Mouse (Mus musculus) forebrain, embryonic 11.5 days (tissue): ENCODE measurements at regions not wholly inside any gene's neighbourhood (a gene's known extent, or its start where the extent isn't known, plus 50 kb on each side); places are given as distances from the start of the nearest gene placed in this dataset.
A peak's percentile ranks its signal among the peaks of the same experiment; 100 is the strongest.

ENCODE experiments used
- ATAC-seq: fragments of 200-750 bp; cut with Nextera tagmentation; replicated peaks from 2 replicates; pipeline ENCODE4 v1.8.0; 2017; ENCODE audit warnings: moderate TSS enrichment; ENCODE audit not compliant: low FRiP score
- DNase-seq: peaks from one replicate; pipeline ENCODE4 v3.0.0-alpha.2; 2017; ENCODE audit warnings: low spot score
- H3K27ac ChIP-seq: fragments of 300-500 bp; sonication (generic); 2 replicates; pipeline ENCODE4 v1.5.1; 2014; ENCODE audit warnings: low read depth, low read length
- H3K27me3 ChIP-seq: fragments of 300-500 bp; sonication (generic); 2 replicates; pipeline ENCODE4 v1.6.1; 2014; ENCODE audit warnings: mild to moderate bottlenecking, low read length, mixed read lengths; ENCODE audit not compliant: control insufficient read depth, insufficient read depth
- H3K36me3 ChIP-seq: fragments of 300-500 bp; sonication (generic); 2 replicates; pipeline ENCODE4 v1.6.1; 2014; ENCODE audit warnings: mild to moderate bottlenecking, low read length, moderate library complexity, mixed read lengths; ENCODE audit not compliant: control insufficient read depth, insufficient read depth
- H3K4me1 ChIP-seq: fragments of 300-500 bp; sonication (generic); replicated peaks from 2 replicates; pipeline ENCODE4 v1.6.1; 2014; ENCODE audit warnings: low read length, mixed read lengths; ENCODE audit not compliant: control insufficient read depth, insufficient read depth
- H3K4me2 ChIP-seq: fragments of 300-500 bp; sonication (generic); 2 replicates; pipeline ENCODE4 v1.6.1; 2014; ENCODE audit warnings: low read depth, mild to moderate bottlenecking, low read length, moderate library complexity, mixed read lengths; ENCODE audit not compliant: severe bottlenecking
- H3K4me3 ChIP-seq: fragments of 300-500 bp; sonication (generic); 2 replicates; pipeline ENCODE4 v1.5.1; 2014; ENCODE audit warnings: low read depth, low read length
- H3K9ac ChIP-seq: fragments of 300-500 bp; sonication (generic); 2 replicates; pipeline ENCODE4 v1.6.1; 2014; ENCODE audit warnings: low read length
- H3K9me3 ChIP-seq: fragments of 300-500 bp; sonication (generic); 2 replicates; pipeline ENCODE4 v1.6.1; 2016; ENCODE audit warnings: low read length, mixed read lengths; ENCODE audit not compliant: control insufficient read depth
- WGBS: fragments of 180-500 bp; shearing (Covaris S2); extraction: QIAGEN DNeasy Blood & Tissue Kit; methylation state at CpG from one replicate; pipeline ENCODE4 v1.1.7; 2014; 5-methylcytosine and 5-hydroxymethylcytosine counted together

GRCm38 (mm10) chr4:56224542-56224941 is 515.3 kb upstream of the Gm26657 start:
- WGBS: 54% methylated on average over 3 of the region's 3 CpGs
- ATAC-seq: no peak
- DNase-seq: no peak
- Histone ChIP-seq H3K4me3 (no peak overlapping the region), H3K4me1 (no peaks in the 10 kb centered on the region; the same call in 1 of the 2 replicates), H3K27ac (no peak overlapping the region), H3K4me2 (no peak overlapping the region), H3K36me3 (no peaks in the 10 kb centered on the region), H3K9ac (no peak overlapping the region), H3K27me3 (no peaks in the 10 kb centered on the region), H3K9me3 (no peaks in the 10 kb centered on the region)

GRCm38 (mm10) chr4:56222023-56222776 is 517.7 kb upstream of the Gm26657 start:
- Histone ChIP-seq H3K27ac (no peak overlapping the region), H3K9me3 (no peaks in the 10 kb centered on the region), H3K27me3 (no peaks in the 10 kb centered on the region), H3K9ac (no peak overlapping the region), H3K4me2 (no peak overlapping the region), H3K4me3 (no peak overlapping the region), H3K36me3 (no peaks in the 10 kb centered on the region), H3K4me1 (no peaks in the 10 kb centered on the region; the same call in 1 of the 2 replicates)
- 50% methylated on average over 8 of the region's 8 CpGs for WGBS
- DNase-seq: peak; percentile 50
- ATAC-seq: 0 out of 2 replicates have a peak, but pooled peaks have one; percentile 30

DNA sequence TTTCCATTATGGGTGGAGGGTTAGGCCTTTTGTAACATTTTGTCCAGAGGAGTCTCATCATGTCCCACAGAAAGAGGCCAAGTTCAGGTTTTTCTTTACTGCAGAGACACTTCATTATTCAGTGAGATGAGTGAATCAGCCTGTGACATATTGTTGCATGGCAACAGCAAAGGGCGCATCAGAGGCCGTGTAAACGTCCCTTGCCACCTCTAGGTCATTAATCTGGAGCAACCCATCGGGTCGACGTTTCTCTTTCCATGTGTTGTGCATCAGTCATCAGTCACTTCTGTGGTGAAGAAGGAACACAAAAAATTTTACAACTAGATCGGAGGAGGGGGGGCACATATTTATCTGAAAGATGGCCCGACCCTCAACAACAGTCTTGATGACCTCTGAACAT is 519.3 kb upstream of the Gm26657 start:
- no peaks in the 10 kb centered on the region for H3K27me3 ChIP-seq
- ATAC-seq (no peak), DNase-seq (no peak)
- H3K4me3 ChIP-seq: no peak overlapping the region
- no peak overlapping the region for H3K9ac ChIP-seq
- no peak overlapping the region for H3K27ac ChIP-seq
- H3K9me3 ChIP-seq: no peaks in the 10 kb centered on the region
- no peaks in the 10 kb centered on the region for H3K36me3 ChIP-seq
- WGBS: 72% methylated on average over 8 of the region's 8 CpGs
- no peaks in the 10 kb centered on the region; the same call in 1 of the 2 replicates for H3K4me1 ChIP-seq
- no peak overlapping the region for H3K4me2 ChIP-seq

DNA sequence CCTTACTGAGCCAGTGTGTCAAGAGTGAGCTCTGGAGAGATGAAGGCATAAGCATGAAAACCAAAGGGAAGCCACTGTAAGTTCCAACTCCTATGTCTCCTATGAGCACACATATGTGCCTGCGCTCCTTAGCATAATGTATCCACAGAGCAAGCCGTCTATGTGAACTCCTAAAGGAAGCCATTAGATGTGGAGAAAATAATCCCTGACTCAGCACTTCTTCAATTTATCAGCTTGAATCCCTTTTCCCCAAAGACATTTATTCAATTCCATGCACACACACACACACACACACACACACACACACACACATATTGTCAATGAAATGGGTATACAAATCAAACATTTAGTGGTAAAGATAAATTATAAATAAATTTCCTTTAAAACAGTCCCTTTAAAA is 530.4 kb upstream of the Gm26657 start:
- no peak overlapping the region for H3K9ac ChIP-seq
- no peaks in the 10 kb centered on the region for H3K27me3 ChIP-seq
- no peak overlapping the region for H3K27ac ChIP-seq
- no peak for DNase-seq
- no peak overlapping the region for H3K4me3 ChIP-seq
- WGBS: 96% methylated on average over 2 of the region's 2 CpGs
- no peaks in the 10 kb centered on the region for H3K9me3 ChIP-seq
- no peaks in the 10 kb centered on the region for H3K36me3 ChIP-seq
- no peak for ATAC-seq
- no peak overlapping the region for H3K4me2 ChIP-seq
- no peaks in the 10 kb centered on the region for H3K4me1 ChIP-seq

- Histone ChIP-seq H3K9ac (no peak overlapping the region), H3K27me3 (no peaks in the 10 kb centered on the region), H3K4me1 (no peaks in the 10 kb centered on the region), H3K4me2 (no peak overlapping the region), H3K4me3 (no peak overlapping the region), H3K9me3 (no peaks in the 10 kb centered on the region; the same call in 1 of the 2 replicates), H3K27ac (no peak overlapping the region), H3K36me3 (no peaks in the 10 kb centered on the region)
- ATAC-seq (no peak), DNase-seq (no peak)
- WGBS: 87% methylated on average over 5 of the region's 5 CpGs
Measured at GRCm38 (mm10) chr4:56207726-56208125, 532.1 kb upstream of the Gm26657 start.

GRCm38 (mm10) chr4:56205069-56205468 is 534.8 kb upstream of the Gm26657 start:
- H3K36me3 ChIP-seq: no peaks in the 10 kb centered on the region
- H3K27ac ChIP-seq: no peak overlapping the region
- H3K27me3 ChIP-seq: no peaks in the 10 kb centered on the region
- 73% methylated on average over 1 of the region's 1 CpGs for WGBS
- H3K9ac ChIP-seq: no peak overlapping the region
- no peaks in the 10 kb centered on the region; the same call in 1 of the 2 replicates for H3K9me3 ChIP-seq
- H3K4me1 ChIP-seq: no peaks in the 10 kb centered on the region
- H3K4me3 ChIP-seq: no peak overlapping the region
- no peak for DNase-seq
- no peak for ATAC-seq
- no peak overlapping the region for H3K4me2 ChIP-seq

GRCm38 (mm10) chr4:56193365-56193764 is 546.5 kb upstream of the Gm26657 start:
- Histone ChIP-seq H3K27me3 (no peaks in the 10 kb centered on the region), H3K4me1 (no peaks in the 10 kb centered on the region), H3K9ac (no peak overlapping the region), H3K9me3 (no peaks in the 10 kb centered on the region), H3K27ac (no peak overlapping the region), H3K4me3 (no peak overlapping the region), H3K4me2 (no peak overlapping the region), H3K36me3 (no peaks in the 10 kb centered on the region)
- DNase-seq (no peak), ATAC-seq (no peak)
- WGBS: 77% methylated on average over 2 of the region's 2 CpGs

- H3K4me3 ChIP-seq: no peak overlapping the region
- H3K27me3 ChIP-seq: no peaks in the 10 kb centered on the region
- DNase-seq: no peak
- no peak overlapping the region for H3K27ac ChIP-seq
- no peaks in the 10 kb centered on the region for H3K9me3 ChIP-seq
- no peak overlapping the region for H3K9ac ChIP-seq
- no peaks in the 10 kb centered on the region for H3K36me3 ChIP-seq
- no peaks in the 10 kb centered on the region for H3K4me1 ChIP-seq
- WGBS: 93% methylated on average over 5 of the region's 5 CpGs
- ATAC-seq: no peak
- H3K4me2 ChIP-seq: no peak overlapping the region
Measured at GRCm38 (mm10) chr4:56192516-56192915, 547.4 kb upstream of the Gm26657 start.

DNA sequence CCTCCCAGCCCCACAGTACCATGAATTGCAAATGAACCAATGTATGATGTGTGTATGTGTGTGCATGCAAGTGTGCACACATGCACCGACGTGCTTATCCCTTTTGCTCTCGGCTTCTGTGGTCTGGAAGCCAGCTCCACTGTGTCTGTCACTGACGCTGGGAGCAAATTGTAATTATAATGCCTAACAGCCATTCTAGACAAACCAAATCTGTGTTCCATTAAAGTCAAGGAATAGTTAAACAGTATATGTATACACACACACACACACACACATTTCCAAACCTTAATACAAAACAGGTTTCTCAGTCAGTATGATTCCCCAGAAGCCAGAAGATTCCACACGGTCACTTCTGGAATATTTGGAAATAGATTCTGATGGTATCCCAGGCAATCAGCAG is 560.3 kb upstream of the Gm26657 start:
- ATAC-seq (no peak), DNase-seq (no peak)
- Histone ChIP-seq H3K4me3 (no peak overlapping the region), H3K9me3 (no peaks in the 10 kb centered on the region), H3K36me3 (no peaks in the 10 kb centered on the region), H3K27ac (no peak overlapping the region), H3K9ac (no peak overlapping the region), H3K4me1 (no peaks in the 10 kb centered on the region), H3K27me3 (no peaks in the 10 kb centered on the region), H3K4me2 (no peak overlapping the region)
- 77% methylated on average over 5 of the region's 5 CpGs for WGBS
